In genomic region chr8:121084210-121084951, GRCm38 (mm10) we compare ENCODE assay signal across 8 mouse cellular contexts. TPM values are rescaled to one million over a fixed set of nuclear protein-coding genes. Genes with fewer than 3 reads are reported as not detected.
DNase-seq lines count a peak whose midpoint lies in the region; ATAC-seq and TF ChIP-seq lines count a peak whose summit lies in the region.

Gene Foxf1, plus strand, starts transcription at chr8:121084386.

- no peak for TF ChIP-seq CTCF in liver, adult 2 months (IDR thresholded peaks at IDR 0.05; ENCODE audit: low read depth, low read length)

- H3K4me1 ChIP-seq in heart, embryonic 16.5 days (ENCODE audit: control insufficient read depth, insufficient read depth, low read length), result peaks cover 9% of the 10 kb centered on the region
- H3K4me1 ChIP-seq in liver, adult 2 months (ENCODE audit: control insufficient read depth, insufficient read depth, low read length), result no peaks in the 10 kb centered on the region

- H3K4me3 ChIP-seq in heart, embryonic 16.5 days (ENCODE audit: low read length), result peak within 1 kb of the TSS; percentile 63
- peak within 1 kb of the TSS; percentile 77 for H3K4me3 ChIP-seq in liver, adult 2 months (ENCODE audit: insufficient read depth, low read depth, low read length)

- peaks cover 95% of the 10 kb centered on the region for H3K27me3 ChIP-seq in heart, embryonic 16.5 days (ENCODE audit: control insufficient read depth, insufficient read depth, low read length)
- peaks cover 25% of the 10 kb centered on the region for H3K27me3 ChIP-seq in liver, adult 2 months (ENCODE audit: control insufficient read depth, insufficient read depth, low read length)

- TF ChIP-seq POLR2A in liver, adult 2 months (IDR thresholded peaks at IDR 0.05; ENCODE audit: extremely low read depth, insufficient read depth, low read length), result no peak

- H3K9me3 ChIP-seq in heart, embryonic 16.5 days (replicated peaks; ENCODE audit: control insufficient read depth, low read length), result no peaks in the 10 kb centered on the region

- WGBS in heart, embryonic 16.5 days, result under 1% methylated on average over 63 of the region's 83 CpGs
- WGBS in liver, adult 2 months, result 1% methylated on average over 74 of the region's 83 CpGs

- ATAC-seq in heart, embryonic 16.5 days (replicated peaks; ENCODE audit: extremely low read depth, insufficient read depth, low FRiP score), result peak; percentile 65

- peak; percentile 23 for DNase-seq in adrenal gland, postnatal 14 days
- no peak for DNase-seq in adrenal gland, postnatal 4 days (ENCODE audit: low spot score in 2 of 2)
- DNase-seq in R1 (ENCODE audit: low read depth, low spot score), result peak; percentile 54
- DNase-seq in liver, adult 2 months (ENCODE audit: extremely low read depth, low read depth, low spot score), result no peak
- peak; percentile 83 for DNase-seq in neural tube, embryonic 10.5 days (ENCODE audit: extremely low spot score, low spot score)
- DNase-seq in gastrocnemius, postnatal 25 days, result no peak
- DNase-seq in gastrocnemius, adult 18-20 months (ENCODE audit: low spot score), result no peak

- H3K4me2 ChIP-seq in heart, embryonic 16.5 days (ENCODE audit: low read depth, low read length), result peak within 1 kb of the TSS; percentile 91

- no peak within 1 kb of the TSS for H3K27ac ChIP-seq in heart, embryonic 16.5 days (ENCODE audit: low read length)
- H3K27ac ChIP-seq in liver, adult 2 months (replicated peaks; ENCODE audit: insufficient read depth, low read depth, low read length), result peak within 1 kb of the TSS; percentile 37; the same call in 1 of the 2 replicates

- no peaks in the 10 kb centered on the region for H3K36me3 ChIP-seq in heart, embryonic 16.5 days (ENCODE audit: control insufficient read depth, insufficient read depth)
- no peaks in the 10 kb centered on the region for H3K36me3 ChIP-seq in liver, adult 2 months (ENCODE audit: control insufficient read depth, insufficient read depth, low read length)

- no peaks in the 10 kb centered on the region for H3K79me2 ChIP-seq in liver, adult 2 months (ENCODE audit: control insufficient read depth, insufficient read depth, low read length)

- H3K9ac ChIP-seq in heart, embryonic 16.5 days (ENCODE audit: low read length), result peak within 1 kb of the TSS; percentile 53
- H3K9ac ChIP-seq in liver, adult 2 months (ENCODE audit: low read depth, low read length), result peak within 1 kb of the TSS; percentile 66

RNA-seq across cellular contexts. Expression of gene Foxf1, which starts in this region (rescaled TPM):
- 1.1 and 1.2 TPM in 2 replicates for total RNA-seq in adrenal gland, postnatal 14 days (2021)
- total RNA-seq in adrenal gland, postnatal 4 days (2021), result 1 to 10 TPM; 1.1 TPM
- 1.9 and 8.9 TPM in 2 replicates for polyA plus RNA-seq in heart, embryonic 16.5 days (2015; fragmentation: Nextera tagmentation; extraction: Ambion mirVana)
- 1.3 and 1.4 TPM in 2 replicates for total RNA-seq in liver, adult 2 months (2014; rRNA removed)
- polyA plus RNA-seq in liver, adult 2 months (2012; rRNA removed), result 3.1 and 3.4 TPM in 2 replicates
- total RNA-seq in gastrocnemius, postnatal 25 days (2021), result not detected
- total RNA-seq in gastrocnemius, adult 18-20 months (2021), result under 1 TPM; 0.09 to 0.18 TPM

Comparison
In these comparisons a context has a peak if more than half of its experiments do, and no peak if none do; other contexts are left out.
1. DNase-seq: peak in adrenal gland, postnatal 14 days (single experiment), R1 (single experiment) and neural tube, embryonic 10.5 days (single experiment); none in adrenal gland, postnatal 4 days (0 of 2), liver, adult 2 months (single experiment), gastrocnemius, postnatal 25 days (single experiment) and gastrocnemius, adult 18-20 months (single experiment).